Mouse (Mus musculus) right cerebral cortex, postnatal 4 days (tissue): Measurements from ENCODE around the gene Med26.

ENCODE experiments used
- DNase-seq: peaks from one replicate; pipeline ENCODE4 v3.0.0-alpha.2; 2022

The Med26 gene

DNA sequence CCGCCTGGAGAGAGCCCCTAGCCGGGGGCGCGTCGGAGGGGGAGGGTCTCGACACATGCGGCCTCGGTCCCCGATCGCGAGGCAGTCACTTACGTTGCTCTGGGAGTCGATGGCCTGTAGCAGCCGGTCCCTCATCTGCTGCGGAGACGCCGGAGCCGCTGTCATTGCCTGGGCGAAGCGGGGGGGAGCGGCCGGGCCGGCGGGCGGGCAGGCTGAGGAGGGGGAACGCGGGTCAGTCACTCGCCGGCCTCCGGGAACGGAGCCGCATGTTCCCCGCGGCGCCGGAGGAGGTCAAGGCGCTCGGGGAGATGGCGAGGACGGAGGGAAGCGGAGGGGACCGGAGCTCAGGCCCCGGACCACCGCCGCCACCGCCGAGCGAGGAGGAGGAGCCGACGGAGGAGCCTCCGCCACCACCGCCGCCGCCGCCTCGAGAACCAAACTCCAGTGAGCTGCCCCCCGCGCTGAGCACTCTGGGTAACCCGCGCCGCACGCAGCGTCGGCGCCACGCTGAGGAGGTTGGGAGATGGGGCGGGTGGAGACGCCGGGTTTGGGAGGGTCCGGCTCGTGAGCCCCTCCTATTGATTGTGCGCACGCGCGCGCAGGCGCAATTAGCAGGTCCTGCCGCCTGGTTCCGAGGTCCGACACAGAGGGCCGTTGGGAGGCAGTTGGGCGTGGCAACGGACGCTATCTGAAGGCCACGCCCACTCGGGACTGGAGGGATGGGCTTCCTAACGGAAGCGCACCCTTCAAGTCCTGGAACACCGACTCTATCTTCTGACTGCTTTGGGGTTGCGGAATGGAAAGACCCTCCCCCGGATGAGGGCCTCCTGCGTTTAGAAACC is at the start of gene Med26:
Gene Med26, minus strand, starts transcription at position 469 of the 842 bp plus-strand sequence.
- DNase-seq = peak; percentile 95

DNA sequence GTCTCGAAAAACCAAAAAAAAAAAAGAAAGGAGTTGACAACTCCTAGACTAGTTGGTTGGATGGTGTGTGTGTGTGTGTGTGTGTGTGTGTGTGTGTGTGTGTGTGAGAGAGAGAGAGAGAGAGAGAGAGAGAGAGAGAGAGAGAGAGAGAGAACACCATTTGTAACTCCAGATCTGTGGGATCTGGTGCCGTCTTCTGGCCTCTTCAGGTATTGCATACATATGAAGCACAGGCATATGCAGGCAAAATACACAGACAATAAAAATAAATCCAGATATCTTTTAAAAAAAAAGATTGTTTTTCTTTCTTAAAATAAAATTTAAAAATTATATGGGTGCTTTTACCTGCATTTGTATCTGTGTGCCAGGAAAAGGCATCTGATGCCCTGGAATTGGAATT is 42.1 kb upstream of the Med26 start:
- DNase-seq = peak; percentile 54

DNA sequence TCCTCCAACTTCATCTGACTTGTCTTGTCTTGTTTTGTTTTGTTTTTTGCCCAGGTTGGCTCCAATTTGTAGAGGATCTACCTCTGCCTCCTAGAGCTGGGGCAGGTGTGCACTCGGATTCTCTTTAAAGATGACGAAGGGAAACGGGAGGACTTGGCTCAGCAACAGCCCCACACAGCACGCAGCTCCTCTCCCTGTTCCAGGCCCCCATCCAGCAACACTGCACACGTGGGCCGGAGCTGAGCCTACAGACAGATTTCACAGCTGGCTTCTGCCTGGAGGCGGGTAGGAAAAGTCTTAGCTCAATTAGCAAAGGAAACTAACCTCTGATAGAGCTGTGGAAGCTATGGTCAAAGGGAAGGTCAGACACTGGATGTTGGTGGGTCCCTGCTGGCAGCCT is 41.2 kb upstream of the Med26 start:
- DNase-seq = no peak

DNA sequence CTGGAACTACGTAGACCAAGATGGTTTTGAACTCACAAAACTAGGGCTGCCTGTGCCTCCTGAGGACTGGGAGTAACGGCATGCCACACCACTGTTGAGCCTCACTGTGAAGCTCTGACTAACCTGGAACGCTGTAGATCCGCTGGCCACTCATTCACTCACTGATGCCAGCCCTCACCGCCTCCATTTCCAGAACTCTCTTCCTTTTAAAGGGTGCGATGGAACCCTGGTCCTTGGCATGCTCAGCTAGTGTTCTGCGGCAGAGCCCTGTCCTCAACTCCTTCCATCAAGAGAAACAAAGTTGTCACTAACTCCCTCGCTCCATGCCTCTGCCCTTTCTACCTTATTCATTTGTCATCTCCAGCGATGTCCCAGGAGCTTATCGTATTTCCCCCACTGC is 40.8 kb upstream of the Med26 start:
- no peak for DNase-seq

DNA sequence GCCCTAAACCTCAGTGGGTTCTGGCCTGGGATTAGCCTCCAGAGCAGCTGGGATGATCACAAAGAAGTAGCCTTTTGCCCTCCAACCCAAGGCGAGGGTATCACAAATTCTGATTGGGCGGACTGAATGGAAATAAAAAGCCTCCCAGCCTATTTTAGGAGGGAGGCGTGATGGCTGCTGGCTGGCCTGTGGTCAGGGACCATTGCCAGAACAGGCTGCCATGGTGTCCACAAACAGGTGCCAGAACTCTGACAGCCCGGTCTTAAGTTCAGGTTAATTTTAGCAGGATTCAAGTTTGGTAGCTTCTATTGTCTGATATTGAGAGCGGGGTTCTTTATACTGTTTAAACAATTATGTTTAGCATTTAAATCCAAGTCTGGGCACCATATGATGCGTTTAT is 39.7 kb upstream of the Med26 start:
- DNase-seq = peak; percentile 16

DNA sequence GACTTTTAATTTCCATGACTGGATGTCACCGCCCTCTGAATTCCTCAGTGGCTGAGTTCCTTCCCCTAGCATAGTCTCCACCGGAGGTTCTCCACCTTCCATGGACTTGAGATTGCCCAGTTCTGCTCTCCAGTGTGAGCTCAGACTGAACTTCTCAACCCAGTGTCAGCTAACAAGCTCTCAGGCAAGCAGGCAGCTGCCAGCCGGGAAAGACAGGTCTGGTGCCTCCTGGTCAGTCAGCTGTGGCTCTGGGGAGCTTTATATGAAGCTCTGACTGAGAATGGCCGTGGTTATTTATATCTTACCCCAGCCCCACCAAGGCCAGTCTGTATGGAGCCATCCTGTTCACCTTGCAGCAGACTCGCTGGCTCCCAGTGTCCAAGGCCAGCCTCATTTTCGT is 36.3 kb upstream of the Med26 start:
- no peak for DNase-seq

DNA sequence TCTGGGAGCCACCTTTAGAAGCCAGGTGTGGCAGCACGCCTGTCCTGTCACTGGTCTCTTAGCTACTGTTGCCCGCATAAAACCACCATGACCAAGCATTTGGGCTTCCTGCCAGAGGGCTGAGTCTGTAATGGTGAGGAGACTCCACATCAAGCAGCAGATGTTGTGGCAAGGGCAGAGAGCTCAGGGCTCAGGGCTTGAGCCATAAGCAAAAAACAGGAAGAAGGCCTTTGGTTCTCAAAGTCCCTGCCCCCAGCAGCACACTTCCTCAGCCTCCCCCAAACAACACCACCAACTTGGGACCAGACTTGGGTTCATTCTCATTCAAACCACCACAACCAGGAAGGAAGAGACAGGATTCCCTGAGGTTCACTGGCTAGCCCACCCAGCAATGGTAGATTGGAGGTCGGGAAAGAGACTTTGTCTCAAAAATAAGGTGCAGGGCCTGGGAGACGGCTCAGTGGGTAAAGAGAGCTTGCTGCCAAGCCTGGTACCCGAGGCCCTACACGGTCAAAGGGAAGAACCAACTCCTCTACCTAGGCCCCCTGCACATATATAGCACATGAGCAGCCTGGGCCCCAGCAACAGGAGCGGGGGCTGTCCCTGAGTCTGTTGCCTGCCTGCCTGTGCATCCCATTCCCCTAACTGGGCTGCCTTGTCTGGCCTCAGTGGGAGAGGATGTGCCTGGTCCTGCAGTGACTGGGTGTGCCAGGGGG is 35.1 kb upstream of the Med26 start:
- DNase-seq = peak; percentile 31

DNA sequence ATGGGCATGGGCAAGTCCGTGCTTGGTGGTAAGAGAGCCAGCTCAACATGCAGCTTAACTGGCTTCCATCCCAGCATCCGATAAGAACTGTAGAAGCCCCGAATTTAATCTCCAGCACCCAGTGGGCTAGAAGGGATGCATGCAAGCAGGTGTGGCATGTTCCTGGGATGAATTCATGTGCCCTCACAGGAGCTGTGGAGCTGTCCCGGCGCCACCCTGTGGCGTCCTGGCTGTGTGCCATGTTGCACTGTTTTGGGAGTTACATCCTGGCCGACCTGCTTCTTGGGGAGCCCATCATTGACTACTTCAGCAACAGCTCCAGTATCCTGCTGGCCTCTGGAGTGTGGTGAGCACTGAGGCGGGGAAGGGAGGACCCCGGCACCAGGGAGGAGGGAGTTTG is 31.3 kb upstream of the Med26 start:
- DNase-seq = no peak

DNA sequence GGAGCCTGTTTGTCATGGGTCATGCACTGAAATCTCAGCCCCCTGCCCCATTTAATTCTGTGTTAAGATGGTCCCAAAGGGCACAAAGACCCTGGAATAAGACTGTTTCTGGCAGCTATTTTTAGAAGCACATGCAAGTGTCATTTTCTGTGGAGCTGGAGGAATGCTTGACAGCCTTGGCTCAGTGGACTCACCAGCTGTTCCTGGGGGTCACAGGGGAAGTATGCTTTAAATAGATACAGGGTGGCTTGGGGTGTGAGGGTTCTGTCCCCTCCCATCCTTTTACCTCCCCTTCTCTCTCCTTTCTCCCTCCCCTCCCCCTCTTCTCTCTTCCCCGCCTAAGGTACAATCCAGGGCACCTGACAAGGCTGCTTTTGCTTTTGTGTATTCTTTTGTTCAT is 29.9 kb upstream of the Med26 start:
- DNase-seq = no peak

DNA sequence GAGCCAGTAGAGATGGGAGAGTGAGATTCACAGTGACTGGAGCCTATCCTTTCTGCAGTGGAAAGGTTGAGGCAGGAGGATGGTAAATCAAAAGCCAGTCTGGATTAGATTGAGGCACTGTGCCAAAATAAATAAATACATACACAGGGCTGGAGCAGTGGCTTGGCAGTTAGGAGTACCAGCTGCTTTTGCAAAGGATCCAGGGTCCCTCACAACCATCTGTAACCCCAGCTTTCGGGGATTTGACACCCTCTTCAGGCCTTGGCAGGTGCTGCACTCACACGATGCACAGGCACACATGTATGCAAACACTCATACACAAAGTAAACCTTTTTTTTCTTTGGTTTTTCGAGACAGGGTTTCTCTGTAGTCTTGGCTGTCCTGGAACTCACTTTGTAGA is 29.2 kb upstream of the Med26 start:
- no peak for DNase-seq

DNA sequence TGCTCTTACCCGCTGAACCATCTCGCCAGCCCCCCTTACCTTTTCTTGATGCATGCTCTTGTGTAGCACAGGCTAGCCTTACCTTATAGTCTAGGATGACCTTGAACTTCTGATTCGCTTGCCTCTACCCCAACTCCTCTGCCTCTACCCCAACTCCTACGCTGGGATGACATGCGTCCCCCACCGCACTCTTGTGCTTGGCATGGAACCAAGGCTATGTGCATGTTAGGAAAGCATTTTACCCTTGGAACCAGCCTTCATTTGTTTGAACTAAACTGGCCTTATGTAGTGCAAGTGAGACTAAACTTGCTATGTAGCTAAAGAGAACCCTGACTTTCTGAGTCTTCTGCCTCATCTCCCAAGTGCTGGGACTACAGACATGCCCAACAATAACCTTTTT is 27.8 kb upstream of the Med26 start:
- no peak for DNase-seq

DNA sequence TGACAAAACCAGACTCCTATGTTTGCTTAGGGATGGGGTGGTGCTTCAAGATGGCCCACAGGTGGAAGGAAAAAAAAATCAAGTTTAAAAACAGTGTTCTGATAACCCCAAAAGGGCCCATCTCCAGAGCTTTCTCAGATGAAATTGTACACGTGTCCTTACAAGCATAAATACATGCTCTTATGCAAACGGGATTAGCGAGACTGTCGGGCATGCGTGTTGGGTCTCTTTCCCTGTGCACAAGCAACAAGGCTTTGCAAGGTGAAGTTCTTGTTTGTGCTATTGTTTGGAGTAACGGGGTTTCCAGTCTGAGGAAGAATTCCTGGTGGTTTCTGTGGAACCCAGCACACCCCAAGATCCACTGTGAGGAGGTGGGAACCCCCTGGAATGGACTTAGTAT is 25.4 kb upstream of the Med26 start:
- no peak for DNase-seq

DNA sequence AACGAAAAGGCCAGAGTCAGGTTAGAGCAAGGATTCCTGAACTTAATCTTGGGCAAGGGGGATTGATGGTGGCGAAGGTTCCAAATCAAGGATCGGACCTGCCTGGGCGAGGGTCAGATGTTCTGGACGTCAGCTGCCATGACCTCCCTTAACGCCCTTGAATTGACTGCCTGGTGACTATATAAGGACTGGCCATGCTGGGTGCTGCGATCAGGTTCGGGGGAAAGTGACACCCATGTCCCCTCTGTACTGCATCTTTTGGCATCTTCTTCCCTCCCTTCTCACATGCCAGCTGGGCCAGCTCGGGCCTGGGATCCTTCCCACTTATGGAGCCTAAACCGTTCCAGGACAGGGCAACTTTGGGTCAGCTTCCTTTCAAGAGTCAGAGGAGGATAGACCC is 24.4 kb upstream of the Med26 start:
- no peak for DNase-seq

DNA sequence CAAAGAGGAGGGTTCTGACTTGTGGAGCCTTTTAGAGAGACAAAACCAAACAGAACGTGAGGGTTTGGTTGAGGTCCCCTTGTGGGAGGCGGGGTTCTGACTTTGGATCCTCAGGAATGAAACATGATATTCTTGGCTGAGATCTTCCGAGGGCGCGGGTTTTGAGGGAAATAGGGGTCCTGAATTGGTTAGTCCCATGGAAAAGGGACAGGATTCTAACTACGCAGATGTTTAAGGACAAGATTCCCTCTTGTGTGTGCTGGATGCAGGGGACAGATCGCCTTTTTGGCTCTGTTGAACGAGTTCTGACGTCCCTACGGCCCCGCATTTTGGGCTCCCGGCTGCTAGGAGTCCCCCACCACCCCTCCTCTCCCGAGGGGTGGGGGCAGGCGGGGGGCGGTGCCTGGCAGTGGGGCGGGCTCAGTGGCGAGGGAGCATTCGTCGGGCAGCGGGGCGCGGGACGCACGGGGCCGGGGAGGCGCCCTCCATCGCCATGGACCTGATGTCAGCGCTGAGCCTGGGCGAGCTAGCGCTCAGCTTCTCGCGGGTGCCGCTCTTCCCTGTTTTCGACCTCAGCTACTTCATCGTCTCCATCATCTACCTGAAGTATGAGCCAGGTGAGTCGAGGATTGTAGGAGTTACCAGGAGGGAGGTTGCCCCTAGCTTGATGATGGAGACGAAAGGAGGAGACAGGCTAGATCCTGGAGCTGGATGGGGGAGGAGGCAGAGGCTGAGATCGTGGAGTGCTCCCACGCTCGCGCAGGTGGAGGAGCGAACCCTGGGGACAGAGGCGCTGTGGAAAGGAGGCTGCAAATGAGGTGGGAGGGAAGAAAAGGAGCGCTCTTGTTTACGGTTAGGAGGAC is 23.8 kb upstream of the Med26 start, which contains the start of gene Tmem38a:
Gene Tmem38a, plus strand, starts transcription at position 445 of the 863 bp plus-strand sequence.
- peak; percentile 74 for DNase-seq

DNA sequence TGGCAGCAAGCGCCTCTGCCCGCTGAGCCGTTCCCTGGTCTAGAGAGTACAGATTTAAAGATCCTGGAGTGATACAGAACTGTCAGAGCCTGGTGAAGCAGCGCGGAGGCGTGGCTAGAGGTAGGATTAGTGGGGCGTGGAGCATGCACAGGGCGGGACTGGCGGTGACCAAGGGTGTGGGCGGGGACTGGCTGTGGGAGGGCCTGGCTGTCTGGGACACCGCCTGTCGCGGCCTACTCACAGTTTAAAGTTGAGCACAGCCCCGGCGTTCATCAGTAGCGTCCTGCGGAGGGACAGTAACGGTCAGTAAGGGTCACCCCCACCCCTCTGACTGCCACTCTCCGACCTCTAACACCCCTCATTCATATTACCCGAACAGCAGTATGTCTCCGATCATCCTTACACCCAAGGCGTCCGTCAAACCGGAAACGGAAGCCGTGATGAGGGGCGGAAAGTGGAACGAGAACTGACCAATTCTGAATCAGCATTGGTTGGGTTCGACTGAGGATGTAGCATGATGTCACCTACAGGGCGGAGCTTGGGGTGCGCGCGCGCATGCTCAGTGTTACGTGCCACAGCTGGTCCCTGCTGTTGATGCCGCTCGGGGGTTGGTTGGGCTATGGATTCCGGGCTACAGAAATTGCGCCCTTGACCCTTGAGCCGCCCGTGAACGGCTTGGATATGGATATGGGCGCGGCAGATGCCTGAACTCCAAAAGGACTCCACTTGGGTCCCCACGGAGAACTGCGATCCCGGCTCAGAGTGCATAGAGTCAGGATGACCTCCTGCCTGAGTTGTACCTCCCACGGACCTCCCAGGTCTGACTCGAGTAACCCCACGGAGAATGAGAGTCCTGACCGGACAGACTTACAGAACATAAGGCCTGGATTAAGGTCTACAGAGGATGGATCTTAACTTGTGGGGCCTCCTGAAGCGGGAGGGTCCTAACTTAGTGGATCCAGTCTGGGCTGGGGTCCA is 22.9 kb upstream of the Med26 start, which contains the start of gene Smim7:
Gene Smim7, minus strand, starts transcription at position 456 of the 978 bp plus-strand sequence.
- peak; percentile 95 for DNase-seq

DNA sequence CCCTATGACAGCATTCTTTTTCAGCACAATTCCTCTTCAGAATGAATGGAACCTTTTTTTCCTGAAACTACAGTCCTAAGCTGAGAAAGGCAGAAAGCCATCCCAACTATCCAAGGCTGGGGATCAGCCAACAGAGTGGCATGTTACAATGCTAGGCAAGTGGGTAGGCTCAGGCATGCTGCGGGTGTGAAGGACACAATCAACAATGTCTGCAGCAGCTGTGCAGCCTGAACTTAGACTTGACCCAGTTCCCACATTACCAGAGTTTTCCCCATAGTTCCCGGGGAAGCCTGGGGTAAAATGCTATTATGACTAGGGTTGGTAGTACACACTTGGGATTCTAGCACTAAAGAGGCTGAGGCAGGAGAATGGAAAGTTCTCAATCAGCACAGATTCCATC is 17.9 kb upstream of the Med26 start:
- no peak for DNase-seq

DNA sequence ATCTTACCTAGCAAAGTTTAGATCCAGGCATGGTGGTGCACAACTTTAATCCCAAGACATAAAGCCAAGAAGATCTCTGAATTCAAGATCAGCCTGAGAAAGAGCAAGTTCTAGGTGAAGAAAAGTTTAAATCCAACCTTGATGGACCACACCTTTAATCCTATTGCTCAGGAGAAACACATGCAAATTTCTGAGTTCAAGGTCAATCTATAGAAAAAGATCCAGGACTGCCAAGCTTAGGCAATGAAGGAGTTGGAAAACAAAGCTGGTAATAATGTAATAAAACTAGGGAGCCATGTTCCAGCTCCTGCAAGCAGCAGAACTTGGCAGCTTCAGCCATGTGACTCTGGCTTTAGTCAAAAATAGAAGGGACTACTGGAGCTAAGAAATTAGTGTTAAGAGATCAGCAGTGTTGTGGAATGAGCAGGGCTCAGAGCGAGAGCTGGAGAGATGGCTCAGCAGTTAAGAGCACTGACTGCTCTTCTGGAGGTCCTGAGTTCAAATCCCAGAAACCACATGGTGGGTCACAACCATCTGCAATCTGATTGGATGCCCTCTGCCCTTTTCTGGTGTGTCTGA is 13.1 kb upstream of the Med26 start:
- no peak for DNase-seq

DNA sequence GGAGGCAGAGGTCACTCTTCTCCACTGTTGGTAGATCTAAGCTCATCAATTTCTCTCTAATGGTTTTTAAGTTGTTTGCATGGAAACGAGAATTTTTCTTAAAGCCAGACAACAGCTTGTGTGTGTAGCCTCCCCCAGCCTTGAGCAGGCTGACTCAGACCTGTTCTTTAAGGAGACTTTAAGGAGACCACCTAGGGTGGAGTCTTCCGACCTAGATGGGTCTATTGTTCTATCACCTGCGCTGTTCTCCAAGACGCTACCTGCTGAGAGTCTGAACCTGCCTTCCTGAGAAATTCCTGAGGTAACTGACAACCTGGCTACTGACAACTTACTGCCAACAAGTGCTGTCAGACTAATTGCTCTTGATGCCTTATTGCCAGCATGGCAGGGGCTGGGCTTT is 7.7 kb upstream of the Med26 start:
- DNase-seq = no peak

DNA sequence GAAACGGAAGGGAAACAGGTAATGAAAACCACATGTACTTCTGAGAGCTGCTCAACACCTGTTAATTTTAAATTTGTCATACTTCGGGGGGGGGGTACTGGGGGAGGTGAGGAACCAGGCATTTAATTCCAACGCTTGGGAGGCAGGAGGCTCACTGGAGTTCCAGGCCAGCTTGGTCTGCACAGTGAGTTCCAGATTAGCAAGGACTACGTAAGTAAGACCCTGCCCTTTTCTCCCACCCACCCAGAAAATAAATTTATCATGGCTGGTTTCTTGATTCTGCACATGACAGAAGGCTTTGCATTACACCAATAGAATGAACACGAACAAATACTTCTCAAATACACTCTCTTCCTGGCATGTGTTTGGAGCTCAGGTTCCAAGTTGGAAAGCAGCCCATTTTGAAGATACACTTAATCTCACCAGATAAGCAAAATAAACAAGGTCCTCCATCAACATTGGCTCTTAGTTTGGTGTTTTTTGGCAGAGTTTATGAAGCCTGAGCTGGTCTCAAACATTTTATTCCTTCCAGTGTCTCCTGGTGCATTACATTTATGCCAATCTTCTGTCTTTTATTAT is 1.3 kb upstream of the Med26 start:
- DNase-seq = no peak

DNA sequence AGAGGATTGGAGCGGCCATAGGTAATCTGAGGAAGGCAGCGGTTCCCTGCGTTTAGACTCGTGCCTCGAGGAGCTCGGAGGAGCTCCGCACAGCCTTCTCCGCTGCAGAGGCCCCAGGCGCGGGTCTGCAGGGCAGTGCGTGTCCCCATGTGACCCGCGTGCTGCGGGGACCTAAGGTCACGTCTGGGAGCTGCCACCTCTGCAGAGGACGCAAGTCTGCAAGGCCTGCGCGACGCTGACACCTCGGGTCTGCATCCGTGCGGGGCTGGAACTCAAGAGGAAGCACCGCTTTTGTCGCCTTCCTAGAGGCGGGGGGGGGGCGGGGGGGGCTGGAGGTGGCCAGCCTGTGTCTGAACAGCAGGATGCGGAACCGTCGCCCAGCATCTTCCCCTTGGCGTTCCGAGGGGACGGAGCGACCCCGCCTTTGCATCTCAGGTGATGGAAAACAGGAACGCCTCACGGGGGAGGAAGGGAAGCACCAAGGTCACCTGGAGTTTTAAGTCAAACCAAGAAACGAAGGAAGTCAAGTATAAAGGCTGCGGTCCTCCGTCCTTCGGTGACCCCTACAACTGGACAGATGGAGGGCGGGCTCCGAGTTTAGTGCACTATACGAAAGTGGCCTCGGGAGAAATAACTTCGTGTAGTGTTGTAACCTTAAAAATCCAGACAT is 709 bp upstream of the Med26 start:
- no peak for DNase-seq
